ENCODE assay signal across 8 mouse cellular contexts in genomic region chr16:58512181-58512761, GRCm38 (mm10). TPM values are rescaled to one million over a fixed set of nuclear protein-coding genes. Genes with fewer than 3 reads are reported as not detected.
DNase-seq lines count a peak whose midpoint lies in the region; ATAC-seq and TF ChIP-seq lines count a peak whose summit lies in the region.

No protein-coding gene starts in this region.

- no peaks in the 10 kb centered on the region for H3K36me3 ChIP-seq in forebrain, embryonic 13.5 days (ENCODE audit: poor library complexity, severe bottlenecking)
- H3K36me3 ChIP-seq in hindbrain, postnatal 0 days (ENCODE audit: insufficient read depth, low read length): no peaks in the 10 kb centered on the region

- H3K4me3 ChIP-seq in gastrocnemius, adult 2 months: peak overlapping the region; percentile 52
- no peak overlapping the region for H3K4me3 ChIP-seq in forebrain, embryonic 13.5 days
- H3K4me3 ChIP-seq in hindbrain, postnatal 0 days (ENCODE audit: low read length): no peak overlapping the region

- no peaks in the 10 kb centered on the region for H3K9me3 ChIP-seq in forebrain, embryonic 13.5 days (replicated peaks)
- H3K9me3 ChIP-seq in hindbrain, postnatal 0 days (ENCODE audit: low read length): no peaks in the 10 kb centered on the region

- no peaks in the 10 kb centered on the region for H3K27me3 ChIP-seq in forebrain, embryonic 13.5 days
- H3K27me3 ChIP-seq in hindbrain, postnatal 0 days (ENCODE audit: insufficient read depth, low read length): no peaks in the 10 kb centered on the region

- no peak for TF ChIP-seq CTCF in gastrocnemius, adult 2 months (IDR thresholded peaks at IDR 0.05)
- TF ChIP-seq CTCF in hindbrain, postnatal 0 days (IDR thresholded peaks at IDR 0.05; ENCODE audit: low read depth): no peak

- no peak overlapping the region for H3K9ac ChIP-seq in forebrain, embryonic 13.5 days
- no peak overlapping the region for H3K9ac ChIP-seq in hindbrain, postnatal 0 days (replicated peaks; ENCODE audit: low read length)

- H3K4me1 ChIP-seq in forebrain, embryonic 13.5 days: peaks cover 13% of the 10 kb centered on the region
- H3K4me1 ChIP-seq in hindbrain, postnatal 0 days (ENCODE audit: insufficient read depth, low read length): no peaks in the 10 kb centered on the region

- peak; percentile 59; the same call in 1 of the 2 replicates for ATAC-seq in forebrain, embryonic 13.5 days
- ATAC-seq in hindbrain, postnatal 0 days: no peak

- WGBS in forebrain, embryonic 13.5 days: 32% methylated on average over 9 of the region's 9 CpGs
- 23% methylated on average over 9 of the region's 9 CpGs for WGBS in hindbrain, postnatal 0 days

- DNase-seq in gastrocnemius, adult 2 months: peak; percentile 34
- no peak for DNase-seq in gastrocnemius, postnatal 25 days
- DNase-seq in hindbrain, postnatal 0 days (ENCODE audit: low spot score): peak; percentile 71
- peak; percentile 62 for DNase-seq in lung, postnatal 10 days
- DNase-seq in testis, postnatal 14 days (ENCODE audit: low spot score): peak; percentile 12
- DNase-seq in left cerebral cortex, adult 9 months (ENCODE audit: low spot score in 2 of 2): no peak
- DNase-seq in gastrocnemius, postnatal 36 days: no peak

- intact Hi-C loops in gastrocnemius, adult 2 months (cut with DNase I): loop anchor here (5.0 kb wide), 1 partner anchor 110 kb away; no protein-coding TSS in a partner anchor
- intact Hi-C loops in gastrocnemius, postnatal 36 days (cut with DNase I): loop anchor here (10.0 kb wide), 1 partner anchor 47 kb away; no protein-coding TSS in a partner anchor

- H3K4me2 ChIP-seq in forebrain, embryonic 13.5 days: no peak overlapping the region; the same call in 1 of the 2 replicates
- peak overlapping the region; percentile 23 for H3K4me2 ChIP-seq in hindbrain, postnatal 0 days (ENCODE audit: low read depth, low read length)

- peak overlapping the region; percentile 88 for H3K27ac ChIP-seq in gastrocnemius, adult 2 months
- H3K27ac ChIP-seq in forebrain, embryonic 13.5 days: no peak overlapping the region
- H3K27ac ChIP-seq in hindbrain, postnatal 0 days: peak overlapping the region; percentile 37; the same call in 1 of the 2 replicates

RNA-seq across cellular contexts. Expression of gene St3gal6, which starts 11.8 kb away (rescaled TPM):
- 100 to 1,000 TPM; 140 to 170 TPM for total RNA-seq in gastrocnemius, adult 2 months (2021)
- total RNA-seq in gastrocnemius, postnatal 25 days (2021): 100 to 1,000 TPM in 1 of 2 experiments, 10 to 100 TPM in 1; 92.1 to 102 TPM
- 5.3 and 5.7 TPM in 2 replicates for polyA plus RNA-seq in forebrain, embryonic 13.5 days (2015; fragmentation: Nextera tagmentation; extraction: Ambion mirVana)
- total RNA-seq in hindbrain, postnatal 0 days (2014; rRNA removed): 4.4 and 10.8 TPM in 2 replicates
- 18.5 and 20.5 TPM in 2 replicates for polyA plus RNA-seq in hindbrain, postnatal 0 days (2015; fragmentation: Nextera tagmentation; extraction: Ambion mirVana)
- 100 to 1,000 TPM; 133 to 134 TPM for total RNA-seq in gastrocnemius, postnatal 36 days (2021)

Comparison
In these comparisons a context has a peak if more than half of its experiments do, and no peak if none do; other contexts are left out.
1. DNase-seq: peak in gastrocnemius, adult 2 months (single experiment), hindbrain, postnatal 0 days (single experiment), lung, postnatal 10 days (single experiment) and testis, postnatal 14 days (single experiment); none in gastrocnemius, postnatal 25 days (single experiment), left cerebral cortex, adult 9 months (0 of 2) and gastrocnemius, postnatal 36 days (0 of 2).